Mouse (Mus musculus) megakaryocyte, embryonic 14.5 days (primary cell): ENCODE results near the gene Clip4.

Experiments
- FLI1 ChIP-seq: IDR thresholded peaks from 2 replicates; pipeline ENCODE4 v1.6.1; 2012; ENCODE audit warnings: low read length, inconsistent platforms, mixed read lengths
- GATA1 ChIP-seq: IDR thresholded peaks from 3 replicates; pipeline ENCODE4 v1.6.1; 2012; ENCODE audit warnings: mixed read lengths, low read length, inconsistent platforms, borderline replicate concordance

- TF ChIP-seq FLI1 = no peak
- no peak for TF ChIP-seq GATA1
Observed at GRCm38 (mm10) chr17:71786456-71786855, 18.2 kb downstream of the Clip4 start.
